Mouse (Mus musculus): ENCODE measurements at regions not wholly inside any gene's neighbourhood (a gene's known extent, or its start where the extent isn't known, plus 50 kb on each side); places are given as distances from the start of the nearest gene placed in this dataset.

GRCm38 (mm10) chr4:54469176-54469575 is 475.7 kb upstream of the Zfp462 start:
- WGBS = 87% methylated on average over 2 of the region's 2 CpGs
- no peaks in the 10 kb centered on the region for H3K27me3 ChIP-seq
- H3K4me2 ChIP-seq = no peak overlapping the region
- H3K27ac ChIP-seq = no peak overlapping the region
- no peak overlapping the region for H3K4me3 ChIP-seq
- no peak for ATAC-seq
- H3K4me1 ChIP-seq = peaks cover 4% of the 10 kb centered on the region
- no peaks in the 10 kb centered on the region for H3K9me3 ChIP-seq (replicated peaks)
- H3K9ac ChIP-seq = no peak overlapping the region
- H3K36me3 ChIP-seq (ENCODE audit: poor library complexity, severe bottlenecking) = no peaks in the 10 kb centered on the region

- H3K4me1 ChIP-seq = peaks cover 4% of the 10 kb centered on the region
- no peaks in the 10 kb centered on the region for H3K36me3 ChIP-seq (ENCODE audit: poor library complexity, severe bottlenecking)
- no peaks in the 10 kb centered on the region for H3K27me3 ChIP-seq
- no peak overlapping the region for H3K4me2 ChIP-seq
- 50% methylated on average over 13 of the region's 13 CpGs for WGBS
- H3K27ac ChIP-seq = 0 out of 2 replicates have a peak overlapping the region, but pooled peaks have one; percentile 37
- peak; percentile 94 for ATAC-seq
- H3K9ac ChIP-seq = no peak overlapping the region
- no peak overlapping the region for H3K4me3 ChIP-seq
- H3K9me3 ChIP-seq (replicated peaks) = no peaks in the 10 kb centered on the region
Measured at GRCm38 (mm10) chr4:54470022-54471008, 474.5 kb upstream of the Zfp462 start.

GRCm38 (mm10) chr4:54471009-54471408 is 473.8 kb upstream of the Zfp462 start:
- H3K4me3 ChIP-seq = no peak overlapping the region
- H3K27ac ChIP-seq = no peak overlapping the region
- no peak for ATAC-seq
- no peaks in the 10 kb centered on the region for H3K36me3 ChIP-seq (ENCODE audit: poor library complexity, severe bottlenecking)
- H3K27me3 ChIP-seq = no peaks in the 10 kb centered on the region
- H3K9me3 ChIP-seq (replicated peaks) = no peaks in the 10 kb centered on the region
- H3K4me1 ChIP-seq = peaks cover 4% of the 10 kb centered on the region
- no peak overlapping the region for H3K9ac ChIP-seq
- 77% methylated on average over 1 of the region's 1 CpGs for WGBS
- H3K4me2 ChIP-seq = no peak overlapping the region

- Histone ChIP-seq H3K9me3 (replicated peaks) (no peaks in the 10 kb centered on the region), H3K4me2 (no peak overlapping the region), H3K4me1 (no peaks in the 10 kb centered on the region), H3K27ac (no peak overlapping the region), H3K4me3 (no peak overlapping the region), H3K36me3 (ENCODE audit: poor library complexity, severe bottlenecking) (no peaks in the 10 kb centered on the region), H3K9ac (no peak overlapping the region), H3K27me3 (no peaks in the 10 kb centered on the region)
- no peak for ATAC-seq
- 73% methylated on average over 2 of the region's 2 CpGs for WGBS
Measured at GRCm38 (mm10) chr4:54481766-54482165, 463.1 kb upstream of the Zfp462 start.

DNA sequence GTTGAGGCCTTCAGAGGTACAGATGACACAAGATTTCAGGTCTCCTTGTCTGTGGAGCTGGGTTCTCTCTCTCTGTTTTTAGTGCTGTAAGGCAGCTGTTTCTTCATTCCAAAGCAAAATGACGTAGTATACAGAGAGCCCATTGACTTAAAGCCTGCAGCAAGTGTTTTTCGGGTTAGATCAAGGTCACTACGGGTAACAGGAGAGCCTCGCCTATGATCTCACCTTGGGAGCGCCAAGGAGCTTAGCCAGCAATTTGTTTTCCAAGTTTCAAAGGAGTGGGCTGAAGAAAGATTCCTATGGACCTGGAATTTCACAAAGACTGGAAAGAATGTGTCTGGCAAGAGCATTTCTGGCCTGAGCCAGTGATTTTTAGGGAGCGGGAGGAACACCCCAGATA is 451.8 kb upstream of the Zfp462 start:
- no peak for ATAC-seq
- H3K9me3 ChIP-seq (replicated peaks) = no peaks in the 10 kb centered on the region
- H3K36me3 ChIP-seq (ENCODE audit: poor library complexity, severe bottlenecking) = no peaks in the 10 kb centered on the region
- H3K4me1 ChIP-seq = no peaks in the 10 kb centered on the region
- WGBS = 90% methylated on average over 6 of the region's 6 CpGs
- no peak overlapping the region for H3K4me2 ChIP-seq
- no peaks in the 10 kb centered on the region for H3K27me3 ChIP-seq
- no peak overlapping the region for H3K9ac ChIP-seq
- H3K4me3 ChIP-seq = no peak overlapping the region
- H3K27ac ChIP-seq = no peak overlapping the region

GRCm38 (mm10) chr4:54497312-54497994 is 447.4 kb upstream of the Zfp462 start:
- no peak overlapping the region for H3K27ac ChIP-seq
- H3K27me3 ChIP-seq = no peaks in the 10 kb centered on the region
- H3K4me2 ChIP-seq = no peak overlapping the region
- H3K4me3 ChIP-seq = no peak overlapping the region
- no peaks in the 10 kb centered on the region for H3K4me1 ChIP-seq
- H3K9me3 ChIP-seq (replicated peaks) = no peaks in the 10 kb centered on the region
- H3K36me3 ChIP-seq (ENCODE audit: poor library complexity, severe bottlenecking) = no peaks in the 10 kb centered on the region
- no peak overlapping the region for H3K9ac ChIP-seq
- WGBS = 98% methylated on average over 2 of the region's 2 CpGs
- ATAC-seq = no peak

GRCm38 (mm10) chr4:54515934-54516333 is 428.9 kb upstream of the Zfp462 start:
- Histone ChIP-seq H3K27ac (no peak overlapping the region), H3K36me3 (ENCODE audit: poor library complexity, severe bottlenecking) (no peaks in the 10 kb centered on the region), H3K4me1 (no peaks in the 10 kb centered on the region), H3K27me3 (no peaks in the 10 kb centered on the region), H3K4me2 (no peak overlapping the region), H3K9ac (no peak overlapping the region), H3K4me3 (no peak overlapping the region), H3K9me3 (replicated peaks) (no peaks in the 10 kb centered on the region)
- WGBS = 77% methylated on average over 1 of the region's 1 CpGs
- ATAC-seq = peak; percentile 59; the same call in 1 of the 2 replicates

DNA sequence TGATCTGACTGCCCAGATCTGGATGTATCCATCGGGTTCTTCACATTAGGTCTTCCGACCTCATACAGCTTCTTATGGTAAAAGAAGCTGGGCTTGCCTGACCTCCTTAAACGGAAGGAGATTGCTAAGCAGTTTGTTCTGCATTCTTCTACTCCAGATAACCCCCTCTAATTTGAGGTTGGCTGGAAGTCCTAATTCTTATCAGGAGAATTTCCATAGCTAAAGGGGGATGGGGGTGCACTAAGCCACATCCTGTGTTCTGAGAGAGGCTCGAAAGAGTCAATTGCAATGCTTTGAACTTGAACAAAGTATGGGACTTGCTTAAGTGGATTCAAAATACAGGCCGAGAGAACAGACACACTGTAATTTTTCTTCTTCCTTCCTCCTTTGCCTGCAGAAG is 421.6 kb upstream of the Zfp462 start:
- WGBS = 93% methylated on average over 5 of the region's 5 CpGs
- H3K4me1 ChIP-seq = no peaks in the 10 kb centered on the region
- no peak overlapping the region for H3K27ac ChIP-seq
- ATAC-seq = no peak
- no peak overlapping the region for H3K9ac ChIP-seq
- no peaks in the 10 kb centered on the region for H3K36me3 ChIP-seq (ENCODE audit: poor library complexity, severe bottlenecking)
- no peaks in the 10 kb centered on the region for H3K27me3 ChIP-seq
- no peak overlapping the region for H3K4me3 ChIP-seq
- H3K9me3 ChIP-seq (replicated peaks) = no peaks in the 10 kb centered on the region
- H3K4me2 ChIP-seq = no peak overlapping the region

DNA sequence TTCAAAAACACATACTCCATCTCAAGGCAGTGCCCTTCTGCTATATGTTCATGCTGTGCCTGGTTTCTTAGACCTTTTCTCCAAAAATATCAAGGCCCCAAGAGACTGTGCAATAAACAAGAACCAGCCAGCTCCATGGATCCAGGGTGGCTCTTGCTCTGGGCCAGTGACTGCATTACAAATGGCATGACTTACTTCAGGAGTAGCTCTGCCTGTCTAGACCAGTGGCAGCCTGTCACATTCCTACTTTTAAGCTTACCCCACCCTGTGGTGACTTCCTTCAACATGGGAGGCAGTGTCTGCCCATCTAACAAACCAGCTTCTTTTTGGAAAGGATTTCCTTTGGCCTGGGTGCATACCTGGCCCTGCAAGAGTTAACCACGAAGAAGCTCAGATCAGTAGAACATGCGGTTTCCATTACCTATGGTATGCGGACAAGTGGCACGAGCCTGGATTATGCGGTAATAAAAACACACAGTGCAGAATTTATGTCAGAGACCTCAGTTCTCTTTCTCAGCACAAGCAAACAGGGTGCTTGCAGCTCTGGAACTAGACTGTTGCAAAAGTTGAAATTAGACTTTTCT is 418.8 kb upstream of the Zfp462 start:
- H3K9ac ChIP-seq = no peak overlapping the region
- H3K4me2 ChIP-seq = no peak overlapping the region
- no peaks in the 10 kb centered on the region for H3K36me3 ChIP-seq (ENCODE audit: poor library complexity, severe bottlenecking)
- no peaks in the 10 kb centered on the region for H3K9me3 ChIP-seq (replicated peaks)
- H3K4me1 ChIP-seq = no peaks in the 10 kb centered on the region
- 90% methylated on average over 5 of the region's 5 CpGs for WGBS
- H3K4me3 ChIP-seq = no peak overlapping the region
- no peak for ATAC-seq
- no peaks in the 10 kb centered on the region for H3K27me3 ChIP-seq
- H3K27ac ChIP-seq = no peak overlapping the region

- no peaks in the 10 kb centered on the region for H3K4me1 ChIP-seq
- H3K4me3 ChIP-seq = no peak overlapping the region
- no peaks in the 10 kb centered on the region for H3K36me3 ChIP-seq (ENCODE audit: poor library complexity, severe bottlenecking)
- H3K9ac ChIP-seq = no peak overlapping the region
- 98% methylated on average over 2 of the region's 2 CpGs for WGBS
- H3K27me3 ChIP-seq = no peaks in the 10 kb centered on the region
- H3K9me3 ChIP-seq (replicated peaks) = no peaks in the 10 kb centered on the region
- no peak overlapping the region for H3K4me2 ChIP-seq
- ATAC-seq = no peak
- H3K27ac ChIP-seq = no peak overlapping the region
Measured at GRCm38 (mm10) chr4:54527660-54528059, 417.2 kb upstream of the Zfp462 start.

GRCm38 (mm10) chr4:54531739-54532138 is 413.1 kb upstream of the Zfp462 start:
- Histone ChIP-seq H3K9ac (no peak overlapping the region), H3K27me3 (no peaks in the 10 kb centered on the region), H3K27ac (no peak overlapping the region), H3K4me3 (no peak overlapping the region), H3K36me3 (ENCODE audit: poor library complexity, severe bottlenecking) (no peaks in the 10 kb centered on the region), H3K4me1 (peaks cover 19% of the 10 kb centered on the region), H3K4me2 (no peak overlapping the region), H3K9me3 (replicated peaks) (no peaks in the 10 kb centered on the region)
- 100% methylated on average over 2 of the region's 2 CpGs for whole genome bisulfite sequencing
- no peak for ATAC-seq

DNA sequence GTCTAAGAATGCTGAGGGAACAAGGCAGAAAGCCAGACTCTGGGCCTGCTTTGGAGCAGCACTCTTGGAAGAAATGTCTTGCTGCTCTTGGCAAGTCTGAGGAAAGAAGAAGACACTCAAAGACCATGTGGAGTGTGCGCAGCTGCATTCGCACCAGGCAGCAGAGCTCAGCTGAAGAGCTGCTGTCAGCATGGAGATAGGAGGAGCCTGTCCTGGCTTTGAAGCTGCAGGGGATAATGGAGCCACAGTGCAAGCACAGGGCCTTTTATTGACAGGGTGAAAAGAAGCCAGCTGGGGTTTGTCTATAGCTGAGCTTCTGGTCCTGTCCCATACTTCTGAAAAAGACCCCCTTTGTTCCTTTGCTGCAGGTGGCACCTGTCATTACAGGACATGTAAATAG is 411.0 kb upstream of the Zfp462 start:
- Histone ChIP-seq H3K4me1 (peaks cover 19% of the 10 kb centered on the region), H3K9ac (no peak overlapping the region), H3K36me3 (ENCODE audit: poor library complexity, severe bottlenecking) (no peaks in the 10 kb centered on the region), H3K4me2 (no peak overlapping the region), H3K9me3 (replicated peaks) (no peaks in the 10 kb centered on the region), H3K27me3 (no peaks in the 10 kb centered on the region), H3K4me3 (no peak overlapping the region), H3K27ac (peak overlapping the region; percentile 61)
- ATAC-seq = peak; percentile 95
- 11% methylated on average over 2 of the region's 2 CpGs for WGBS
